Mouse (Mus musculus): ENCODE data around the gene Cks1b. TPM values are rescaled to one million over a fixed set of nuclear protein-coding genes. Genes with fewer than 3 reads are reported as not detected.
A peak's percentile ranks its signal among the peaks of the same experiment; 100 is the strongest.
"Not testable (repeated sequence)": the region's sequence is repeated elsewhere in the genome, so short reads cannot be mapped to it uniquely, and the experiment has no call there.

The Cks1b gene
- total RNA-seq, 2 experiments from 2014 or later: 1.8 to 2.3 TPM

- intact Hi-C loops (cut with DNase I): no loop called here
- Histone ChIP-seq H3K27ac (no peak overlapping the region), H3K4me3 (no peak overlapping the region)
- DNase-seq (ENCODE audit: extremely low spot score in 1 of 2, low spot score in 2 of 2): no peak
- no peak for TF ChIP-seq CTCF (IDR thresholded peaks at IDR 0.05)
Measured at GRCm38 (mm10) chr3:89440691-89441090, 22.5 kb upstream of the Cks1b start.

GRCm38 (mm10) chr3:89437269-89437668 lies 19.1 kb upstream of the Cks1b start:
- intact Hi-C loops (cut with DNase I): loop anchor here (2.0 kb wide), 1 partner anchor 22 kb away; no protein-coding TSS in a partner anchor
- no peak for DNase-seq (ENCODE audit: extremely low spot score in 1 of 2, low spot score in 2 of 2)
- H3K27ac ChIP-seq: peak overlapping the region; percentile 63; the same call in 1 of the 2 replicates
- peak overlapping the region; percentile 38 for H3K4me3 ChIP-seq
- no peak for TF ChIP-seq CTCF (IDR thresholded peaks at IDR 0.05)

- peak within 1 kb of the TSS; percentile 63 for H3K27ac ChIP-seq
- H3K4me3 ChIP-seq: peak within 1 kb of the TSS; percentile 38
- intact Hi-C loops (cut with DNase I): loop anchor here (2.0 kb wide), 1 partner anchor 22 kb away; no protein-coding TSS in a partner anchor
- TF ChIP-seq CTCF (IDR thresholded peaks at IDR 0.05): no peak
- DNase-seq (ENCODE audit: extremely low spot score in 1 of 2, low spot score in 2 of 2): no peak
Measured at GRCm38 (mm10) chr3:89436176-89437113, 18.3 kb upstream of the Cks1b start, which contains the start of gene Pbxip1. Pbxip1 (plus strand) TSS chr3:89436706.

GRCm38 (mm10) chr3:89435041-89435440 lies 16.9 kb upstream of the Cks1b start:
- no peak for DNase-seq (ENCODE audit: extremely low spot score in 1 of 2, low spot score in 2 of 2)
- intact Hi-C loops (cut with DNase I): no loop called here
- no peak for TF ChIP-seq CTCF (IDR thresholded peaks at IDR 0.05)
- Histone ChIP-seq H3K4me3 (no peak overlapping the region), H3K27ac (no peak overlapping the region)

- no peak overlapping the region for H3K27ac ChIP-seq
- intact Hi-C loops (cut with DNase I): no loop called here
- H3K4me3 ChIP-seq: no peak overlapping the region
- no peak for TF ChIP-seq CTCF (IDR thresholded peaks at IDR 0.05)
- DNase-seq (ENCODE audit: extremely low spot score in 1 of 2, low spot score in 2 of 2): no peak
Measured at GRCm38 (mm10) chr3:89434532-89434931, 16.3 kb upstream of the Cks1b start.

GRCm38 (mm10) chr3:89432606-89433005 lies 14.4 kb upstream of the Cks1b start:
- intact Hi-C loops (cut with DNase I): no loop called here
- Histone ChIP-seq H3K4me3 (no peak overlapping the region), H3K27ac (no peak overlapping the region)
- DNase-seq (ENCODE audit: extremely low spot score in 1 of 2, low spot score in 2 of 2): no peak
- no peak for TF ChIP-seq CTCF (IDR thresholded peaks at IDR 0.05)

GRCm38 (mm10) chr3:89430171-89431159 lies 12.3 kb upstream of the Cks1b start, which contains the start of gene Pygo2:
Pygo2 (plus strand) TSS chr3:89430214.
- H3K4me3 ChIP-seq: peak within 1 kb of the TSS; percentile 88
- no peak for TF ChIP-seq CTCF (IDR thresholded peaks at IDR 0.05)
- H3K27ac ChIP-seq: peak within 1 kb of the TSS; percentile 87
- peak; percentile 94 to 96 for DNase-seq (ENCODE audit: extremely low spot score in 1 of 2, low spot score in 2 of 2)
- intact Hi-C loops (cut with DNase I): no loop called here

GRCm38 (mm10) chr3:89429021-89429420 lies 10.8 kb upstream of the Cks1b start:
- DNase-seq (ENCODE audit: extremely low spot score in 1 of 2, low spot score in 2 of 2); intact Hi-C loops (cut with DNase I): not testable (repeated sequence)

GRCm38 (mm10) chr3:89425876-89426275 lies 7.7 kb upstream of the Cks1b start:
- DNase-seq (ENCODE audit: extremely low spot score in 1 of 2, low spot score in 2 of 2): no peak
- no peak for TF ChIP-seq CTCF (IDR thresholded peaks at IDR 0.05)
- intact Hi-C loops (cut with DNase I): no loop called here
- H3K4me3 ChIP-seq: no peak overlapping the region
- no peak overlapping the region for H3K27ac ChIP-seq

More at GRCm38 (mm10) chr3:89429021-89429420, 10.8 kb upstream of the Cks1b start:
- H3K4me3 ChIP-seq, H3K27ac ChIP-seq: not testable (repeated sequence)

- no peak for DNase-seq (ENCODE audit: extremely low spot score in 1 of 2, low spot score in 2 of 2)
- no peak overlapping the region for H3K4me3 ChIP-seq
- intact Hi-C loops (cut with DNase I): no loop called here
- TF ChIP-seq CTCF (IDR thresholded peaks at IDR 0.05): no peak
- H3K27ac ChIP-seq: no peak overlapping the region
Measured at GRCm38 (mm10) chr3:89425141-89425525, 7.0 kb upstream of the Cks1b start.

- intact Hi-C loops (cut with DNase I): no loop called here
- TF ChIP-seq CTCF (IDR thresholded peaks at IDR 0.05): no peak
- no peak for DNase-seq (ENCODE audit: extremely low spot score in 1 of 2, low spot score in 2 of 2)
- H3K27ac ChIP-seq: no peak overlapping the region
- no peak overlapping the region for H3K4me3 ChIP-seq
Measured at GRCm38 (mm10) chr3:89424416-89425140, 6.4 kb upstream of the Cks1b start.

Measured in left cerebral cortex, adult 2 months (tissue).